Mouse (Mus musculus): ENCODE results near the gene Fbxo39. TPM values are rescaled to one million over a fixed set of nuclear protein-coding genes. Genes with fewer than 3 reads are reported as not detected.

Fbxo39 gene
- polyA plus RNA-seq (2012; rRNA removed): 0.05 TPM in 1 of 2 replicates, not detected in the other

GRCm38 (mm10) chr11:72314151-72314895 is at the start of gene Fbxo39:
TSS of gene Fbxo39 (plus strand) at chr11:72314444.
- WGBS: 12% methylated on average over 42 of the region's 42 CpGs
- no peak for DNase-seq (ENCODE audit: low read depth, low spot score)

- DNase-seq (ENCODE audit: low read depth, low spot score): no peak
Measured at GRCm38 (mm10) chr11:72265483-72265882, 48.8 kb upstream of the Fbxo39 start.

GRCm38 (mm10) chr11:72266207-72266959 is 47.9 kb upstream of the Fbxo39 start:
- DNase-seq (ENCODE audit: low read depth, low spot score): no peak
- WGBS: 2% methylated on average over 46 of the region's 46 CpGs

More at GRCm38 (mm10) chr11:72265483-72265882, 48.8 kb upstream of the Fbxo39 start:
- WGBS: 15% methylated on average over 11 of the region's 11 CpGs

GRCm38 (mm10) chr11:72266960-72267560 is 47.2 kb upstream of the Fbxo39 start, which contains the start of gene Slc13a5:
TSS of gene Slc13a5 (minus strand) at chr11:72267222.
- 4% methylated on average over 36 of the region's 36 CpGs for WGBS
- no peak for DNase-seq (ENCODE audit: low read depth, low spot score)

- no peak for DNase-seq (ENCODE audit: low read depth, low spot score)
- 14% methylated on average over 1 of the region's 1 CpGs for WGBS
Measured at GRCm38 (mm10) chr11:72271761-72272160, 42.5 kb upstream of the Fbxo39 start.

GRCm38 (mm10) chr11:72273341-72273740 is 40.9 kb upstream of the Fbxo39 start:
- WGBS: 43% methylated on average over 3 of the region's 3 CpGs
- DNase-seq (ENCODE audit: low read depth, low spot score): no peak

GRCm38 (mm10) chr11:72281143-72281851 is 32.9 kb upstream of the Fbxo39 start:
- WGBS: 69% methylated on average over 5 of the region's 5 CpGs
- DNase-seq (ENCODE audit: low read depth, low spot score): no peak

GRCm38 (mm10) chr11:72281852-72282400 is 32.3 kb upstream of the Fbxo39 start:
- 41% methylated on average over 5 of the region's 5 CpGs for WGBS
- no peak for DNase-seq (ENCODE audit: low read depth, low spot score)

GRCm38 (mm10) chr11:72283486-72284224 is 30.6 kb upstream of the Fbxo39 start:
- 85% methylated on average over 16 of the region's 16 CpGs for WGBS
- no peak for DNase-seq (ENCODE audit: low read depth, low spot score)

GRCm38 (mm10) chr11:72284532-72285182 is 29.6 kb upstream of the Fbxo39 start:
- 78% methylated on average over 14 of the region's 14 CpGs for WGBS
- no peak for DNase-seq (ENCODE audit: low read depth, low spot score)

- WGBS: 69% methylated on average over 6 of the region's 6 CpGs
- DNase-seq (ENCODE audit: low read depth, low spot score): no peak
Measured at GRCm38 (mm10) chr11:72285971-72286480, 28.2 kb upstream of the Fbxo39 start.

GRCm38 (mm10) chr11:72286651-72287050 is 27.6 kb upstream of the Fbxo39 start:
- 55% methylated on average over 3 of the region's 3 CpGs for WGBS
- no peak for DNase-seq (ENCODE audit: low read depth, low spot score)

- no peak for DNase-seq (ENCODE audit: low read depth, low spot score)
- 88% methylated on average over 2 of the region's 2 CpGs for WGBS
Measured at GRCm38 (mm10) chr11:72287126-72287525, 27.1 kb upstream of the Fbxo39 start.

GRCm38 (mm10) chr11:72287543-72287942 is 26.7 kb upstream of the Fbxo39 start:
- WGBS: 73% methylated on average over 3 of the region's 3 CpGs
- no peak for DNase-seq (ENCODE audit: low read depth, low spot score)

GRCm38 (mm10) chr11:72293116-72293515 is 21.1 kb upstream of the Fbxo39 start:
- DNase-seq (ENCODE audit: low read depth, low spot score): no peak
- WGBS: 78% methylated on average over 2 of the region's 2 CpGs

GRCm38 (mm10) chr11:72301334-72301733 is 12.9 kb upstream of the Fbxo39 start, which contains the start of gene Xaf1:
TSS of gene Xaf1 (plus strand) at chr11:72301629.
- DNase-seq (ENCODE audit: low read depth, low spot score): peak; percentile 86
- under 1% methylated on average over 6 of the region's 6 CpGs for WGBS

- no peak for DNase-seq (ENCODE audit: low read depth, low spot score)
Measured at GRCm38 (mm10) chr11:72302230-72302629, 12.0 kb upstream of the Fbxo39 start.

GRCm38 (mm10) chr11:72307461-72307860 is 6.8 kb upstream of the Fbxo39 start:
- no peak for DNase-seq (ENCODE audit: low read depth, low spot score)
- WGBS: 88% methylated on average over 5 of the region's 5 CpGs

More at GRCm38 (mm10) chr11:72302230-72302629, 12.0 kb upstream of the Fbxo39 start:
- 60% methylated on average over 7 of the region's 7 CpGs for WGBS
